Comparison of ENCODE assay signal across 11 mouse cellular contexts in the genomic region with DNA sequence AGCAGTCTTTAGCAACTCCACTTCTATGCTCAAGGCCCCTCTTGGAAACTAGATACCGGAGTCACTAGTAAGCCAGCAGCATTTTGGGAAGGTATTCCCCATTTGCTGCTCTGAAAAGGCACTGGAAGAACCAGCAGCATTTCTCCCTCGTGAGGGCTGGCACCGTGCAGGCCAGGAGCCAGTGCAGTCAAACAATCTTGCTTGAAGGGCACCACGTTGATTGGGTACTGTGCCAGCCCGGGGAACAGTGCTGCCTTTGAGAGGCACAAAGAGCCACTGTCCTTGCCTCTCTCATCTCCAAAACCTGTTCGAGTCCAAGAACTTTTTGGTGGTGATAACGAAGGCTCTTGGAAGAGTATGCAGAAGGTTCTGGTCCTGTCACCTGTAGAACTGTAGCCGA. TPM values are rescaled to one million over a fixed set of nuclear protein-coding genes. Genes with fewer than 3 reads are reported as not detected.
DNase-seq lines count a peak whose midpoint lies in the region; ATAC-seq and TF ChIP-seq lines count a peak whose summit lies in the region.
"Had no signal": no experiment of that assay in that cellular context is flagged by ENCODE, and none has a peak within 500 bp of the region (broad histone marks: within the 10 kb centered on the region; RNA-seq: fewer than 3 reads in every experiment).

No protein-coding gene starts in this region.

- intact Hi-C loops in left cerebral cortex, postnatal 14 days (cut with DNase I), result no loop called here

- no peak overlapping the region for H3K9ac ChIP-seq in forebrain, postnatal 0 days
- H3K9ac ChIP-seq in forebrain, embryonic 11.5 days (ENCODE audit: low read length), result no peak overlapping the region
- H3K9ac ChIP-seq in intestine, postnatal 0 days (ENCODE audit: low read depth, low read length), result no peak overlapping the region
- H3K9ac ChIP-seq: liver, postnatal 0 days had no signal

- H3K36me3 ChIP-seq in forebrain, postnatal 0 days (ENCODE audit: insufficient read depth), result no peaks in the 10 kb centered on the region
- H3K36me3 ChIP-seq in forebrain, embryonic 11.5 days (ENCODE audit: control insufficient read depth, insufficient read depth, low read length), result no peaks in the 10 kb centered on the region
- no peaks in the 10 kb centered on the region for H3K36me3 ChIP-seq in intestine, postnatal 0 days (ENCODE audit: control insufficient read depth, insufficient read depth)

- no peak overlapping the region for H3K27ac ChIP-seq in forebrain, postnatal 0 days (ENCODE audit: low read depth, low read length)
- H3K27ac ChIP-seq in forebrain, embryonic 11.5 days (ENCODE audit: low read depth, low read length), result no peak overlapping the region
- H3K27ac ChIP-seq in intestine, postnatal 0 days (ENCODE audit: low read depth, low read length), result no peak overlapping the region
- H3K27ac ChIP-seq: kidney, postnatal 0 days had no signal

- H3K4me1 ChIP-seq in forebrain, postnatal 0 days (ENCODE audit: insufficient read depth), result no peaks in the 10 kb centered on the region
- H3K4me1 ChIP-seq in forebrain, embryonic 11.5 days (replicated peaks; ENCODE audit: control insufficient read depth, insufficient read depth, low read length), result no peaks in the 10 kb centered on the region
- no peaks in the 10 kb centered on the region for H3K4me1 ChIP-seq in intestine, postnatal 0 days (replicated peaks; ENCODE audit: control insufficient read depth, insufficient read depth, low read length)

- peak; percentile 49 for DNase-seq in forebrain, postnatal 0 days
- DNase-seq in forebrain, embryonic 11.5 days (ENCODE audit: low spot score), result no peak
- peak; percentile 90 for DNase-seq in brain, adult 2 months (ENCODE audit: low read depth, low spot score)
- peak; percentile 43 to 50 for DNase-seq in left cerebral cortex, postnatal 14 days (ENCODE audit: low spot score in 2 of 2)
- DNase-seq in adipocyte (ENCODE audit: low spot score), result no peak
- no peak for DNase-seq in retina, embryonic 14.5 days (ENCODE audit: low spot score)
- DNase-seq: liver, postnatal 0 days had no signal

- TF ChIP-seq CTCF in forebrain, postnatal 0 days (IDR thresholded peaks at IDR 0.05; ENCODE audit: low read depth), result no peak
- TF ChIP-seq CTCF in intestine, postnatal 0 days (IDR thresholded peaks at IDR 0.05; ENCODE audit: low read depth), result no peak

- WGBS in forebrain, postnatal 0 days, result 52% methylated on average over 8 of the region's 8 CpGs
- WGBS in forebrain, embryonic 11.5 days, result 88% methylated on average over 8 of the region's 8 CpGs
- WGBS in intestine, postnatal 0 days, result 86% methylated on average over 8 of the region's 8 CpGs

- peak; percentile 77 for ATAC-seq in forebrain, postnatal 0 days
- no peak for ATAC-seq in forebrain, embryonic 11.5 days (replicated peaks; ENCODE audit: low FRiP score)
- peak; percentile 72 for ATAC-seq in frontal cortex, adult (ENCODE audit: low TSS enrichment)
- no peak for ATAC-seq in intestine, postnatal 0 days
- ATAC-seq: liver, postnatal 0 days had no signal

- no peaks in the 10 kb centered on the region for H3K27me3 ChIP-seq in forebrain, postnatal 0 days (ENCODE audit: insufficient read depth, low read length)
- no peaks in the 10 kb centered on the region for H3K27me3 ChIP-seq in forebrain, embryonic 11.5 days (ENCODE audit: control insufficient read depth, insufficient read depth, low read length)
- no peaks in the 10 kb centered on the region for H3K27me3 ChIP-seq in intestine, postnatal 0 days (replicated peaks; ENCODE audit: control insufficient read depth, insufficient read depth, low read length)

- H3K4me3 ChIP-seq in forebrain, postnatal 0 days (ENCODE audit: low read depth, low read length), result no peak overlapping the region
- no peak overlapping the region for H3K4me3 ChIP-seq in forebrain, embryonic 11.5 days (ENCODE audit: low read depth, low read length)
- no peak overlapping the region for H3K4me3 ChIP-seq in intestine, postnatal 0 days (ENCODE audit: low read depth, low read length)
- H3K4me3 ChIP-seq: myocyte had no signal

- H3K4me2 ChIP-seq in forebrain, postnatal 0 days (ENCODE audit: low read depth), result no peak overlapping the region
- no peak overlapping the region for H3K4me2 ChIP-seq in forebrain, embryonic 11.5 days (ENCODE audit: low read depth, low read length, severe bottlenecking)
- H3K4me2 ChIP-seq in intestine, postnatal 0 days (replicated peaks; ENCODE audit: low read depth), result no peak overlapping the region

- H3K9me3 ChIP-seq in forebrain, postnatal 0 days (ENCODE audit: low read length), result no peaks in the 10 kb centered on the region
- no peaks in the 10 kb centered on the region for H3K9me3 ChIP-seq in forebrain, embryonic 11.5 days (ENCODE audit: control insufficient read depth, low read length)
- no peaks in the 10 kb centered on the region for H3K9me3 ChIP-seq in intestine, postnatal 0 days (ENCODE audit: control insufficient read depth)

RNA-seq across cellular contexts. Expression of gene Arhgap21, which starts 33.9 kb away (rescaled TPM):
- total RNA-seq in forebrain, postnatal 0 days (2014; rRNA removed), result 94.7 and 99.1 TPM in 2 replicates
- polyA plus RNA-seq in forebrain, postnatal 0 days (2015; fragmentation: Nextera tagmentation; extraction: Ambion mirVana), result 18.2 and 24.9 TPM in 2 replicates
- polyA plus RNA-seq in forebrain, embryonic 11.5 days (2014; fragmentation: Nextera tagmentation; extraction: Ambion mirVana), result 56.9 and 61.2 TPM in 2 replicates
- 100 to 1,000 TPM; 213 to 217 TPM for total RNA-seq in left cerebral cortex, postnatal 14 days (2021)
- polyA plus RNA-seq in intestine, postnatal 0 days (2015; fragmentation: Nextera tagmentation; extraction: Ambion mirVana), result 6.5 and 6.9 TPM in 2 replicates

Comparison
In these comparisons a context has a peak if more than half of its experiments do, and no peak if none do; other contexts are left out.
1. ATAC-seq: peak in forebrain, postnatal 0 days (single experiment) and frontal cortex, adult (single experiment); none in forebrain, embryonic 11.5 days (single experiment) and intestine, postnatal 0 days (single experiment).
2. DNase-seq: peak in forebrain, postnatal 0 days (single experiment), brain, adult 2 months (single experiment) and left cerebral cortex, postnatal 14 days (2 of 2); none in forebrain, embryonic 11.5 days (single experiment), adipocyte (single experiment) and retina, embryonic 14.5 days (single experiment).